Mouse (Mus musculus) heart, embryonic 10.5 days (tissue): ENCODE data around the gene Fam20c. TPM values are rescaled to one million over a fixed set of nuclear protein-coding genes. Genes with fewer than 3 reads are reported as not detected.

Experiments
- DNase-seq: peaks from one replicate; pipeline ENCODE4 v3.0.0-alpha.2; 2017; ENCODE audit warnings: low spot score
- H3K27ac ChIP-seq: fragments of 300-500 bp; sonication (generic); 2 replicates; pipeline ENCODE4 v1.5.1; 2016; ENCODE audit warnings: mild to moderate bottlenecking
- H3K27me3 ChIP-seq: fragments of 300-500 bp; sonication (generic); 2 replicates; pipeline ENCODE4 v1.6.1; 2016; ENCODE audit warnings: mild to moderate bottlenecking; ENCODE audit not compliant: poor library complexity, insufficient read depth, severe bottlenecking
- H3K36me3 ChIP-seq: fragments of 300-500 bp; sonication (generic); 2 replicates; pipeline ENCODE4 v1.6.1; 2016; ENCODE audit warnings: mild to moderate bottlenecking, moderate library complexity
- H3K4me1 ChIP-seq: fragments of 300-500 bp; sonication (generic); 2 replicates; pipeline ENCODE4 v1.6.1; 2016; ENCODE audit warnings: mild to moderate bottlenecking
- H3K4me3 ChIP-seq: fragments of 300-500 bp; sonication (generic); 2 replicates; pipeline ENCODE4 v1.5.1; 2016; ENCODE audit warnings: mild to moderate bottlenecking, moderate library complexity
- H3K9me3 ChIP-seq: fragments of 300-500 bp; sonication (generic); 2 replicates; pipeline ENCODE4 v1.6.1; 2016; ENCODE audit warnings: mild to moderate bottlenecking, moderate library complexity
- WGBS: fragments of 180-500 bp; shearing (Covaris S2); methylation state at CpG from one replicate; pipeline ENCODE4 v1.1.7; 2016; 5-methylcytosine and 5-hydroxymethylcytosine counted together
- polyA plus RNA-seq: library from polyadenylated mRNA; unstranded; fragments of >200 nt; fragmentation: Nextera tagmentation; extraction: Ambion mirVana; gene quantifications from 2 replicates; pipeline ENCODE4 v1.2.1, GENCODE M21; 2016

Gene Fam20c
- polyA plus RNA-seq, 1 experiment from 2014 or later, result 4.9 TPM

DNA sequence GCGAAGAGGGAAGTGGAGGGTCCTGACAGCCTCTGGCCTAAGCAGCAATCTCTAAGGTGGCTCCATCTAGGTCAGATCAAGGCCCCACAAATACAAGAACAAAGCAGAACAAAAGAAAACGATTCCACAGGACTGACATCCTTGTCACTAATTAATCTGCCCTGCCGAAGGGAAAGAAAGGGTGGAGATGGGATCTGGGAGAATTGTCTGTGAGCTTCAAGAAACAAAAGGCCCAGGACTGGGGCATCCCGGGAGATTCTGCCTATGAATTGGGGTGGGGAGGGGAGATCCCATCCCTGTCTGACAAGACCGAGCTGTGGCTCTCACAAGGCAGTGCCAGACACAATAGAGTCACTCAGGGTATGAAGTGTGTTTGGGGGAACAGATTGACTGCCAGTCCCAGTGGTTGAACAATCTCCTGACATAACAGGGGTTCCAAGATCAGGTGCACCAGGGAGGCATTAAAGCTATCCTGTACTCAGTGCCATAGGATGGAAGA is 7.6 kb downstream of the Fam20c start:
- Histone ChIP-seq H3K36me3 (no peaks in the 10 kb centered on the region), H3K27ac (no peak overlapping the region), H3K9me3 (no peaks in the 10 kb centered on the region), H3K4me1 (peaks cover 2% of the 10 kb centered on the region; the same call in 1 of the 2 replicates), H3K27me3 (peaks cover 19% of the 10 kb centered on the region), H3K4me3 (no peak overlapping the region)
- no peak for DNase-seq
- WGBS, result 68% methylated on average over 5 of the region's 5 CpGs

- 64% methylated on average over 4 of the region's 4 CpGs for WGBS
- no peak overlapping the region for H3K27ac ChIP-seq
These were observed 8.0 kb downstream of the Fam20c start for GRCm38 (mm10) chr5:138762361-138762760.

DNA sequence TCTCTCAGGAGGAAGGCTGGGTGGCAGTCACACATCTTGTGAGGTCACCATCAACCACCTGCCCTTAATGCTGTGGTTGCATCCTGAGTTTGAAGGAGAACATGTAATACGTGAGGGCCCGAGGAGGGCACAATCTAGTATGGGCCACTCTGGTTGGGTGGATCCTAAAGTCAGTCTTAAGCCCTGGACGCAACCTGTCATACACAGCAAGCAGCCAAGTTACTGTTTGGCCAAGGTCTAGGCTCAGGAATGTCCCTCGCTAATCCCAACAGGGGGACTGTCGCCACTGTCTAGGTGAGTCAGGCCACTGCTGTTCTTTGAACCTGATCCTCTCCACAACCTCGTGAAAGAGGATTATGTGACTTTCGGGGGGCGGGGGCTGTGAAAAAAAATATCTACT is 10.3 kb downstream of the Fam20c start:
- no peaks in the 10 kb centered on the region for H3K36me3 ChIP-seq
- 73% methylated on average over 8 of the region's 8 CpGs for WGBS
- no peak for DNase-seq
- peaks cover 3% of the 10 kb centered on the region; the same call in 1 of the 2 replicates for H3K27me3 ChIP-seq
- no peak overlapping the region for H3K4me3 ChIP-seq
- no peak overlapping the region for H3K27ac ChIP-seq
- no peaks in the 10 kb centered on the region for H3K9me3 ChIP-seq
- no peaks in the 10 kb centered on the region for H3K4me1 ChIP-seq

More at GRCm38 (mm10) chr5:138762361-138762760, 8.0 kb downstream of the Fam20c start:
- Histone ChIP-seq H3K4me1 (no peaks in the 10 kb centered on the region), H3K36me3 (no peaks in the 10 kb centered on the region), H3K27me3 (peaks cover 14% of the 10 kb centered on the region), H3K9me3 (no peaks in the 10 kb centered on the region), H3K4me3 (no peak overlapping the region)
- DNase-seq, result no peak

GRCm38 (mm10) chr5:138767650-138768049 is 13.3 kb downstream of the Fam20c start:
- H3K4me3 ChIP-seq, result no peak overlapping the region
- no peak for DNase-seq
- H3K27ac ChIP-seq, result no peak overlapping the region
- no peaks in the 10 kb centered on the region for H3K4me1 ChIP-seq
- H3K27me3 ChIP-seq, result no peaks in the 10 kb centered on the region
- H3K36me3 ChIP-seq, result no peaks in the 10 kb centered on the region
- 88% methylated on average over 11 of the region's 11 CpGs for WGBS
- H3K9me3 ChIP-seq, result no peaks in the 10 kb centered on the region

- no peaks in the 10 kb centered on the region for H3K4me1 ChIP-seq
- H3K27me3 ChIP-seq, result no peaks in the 10 kb centered on the region
- WGBS, result 65% methylated on average over 2 of the region's 2 CpGs
- H3K9me3 ChIP-seq, result no peaks in the 10 kb centered on the region
- no peaks in the 10 kb centered on the region for H3K36me3 ChIP-seq
- no peak overlapping the region for H3K4me3 ChIP-seq
- H3K27ac ChIP-seq, result no peak overlapping the region
- no peak for DNase-seq
These were observed 14.4 kb downstream of the Fam20c start for GRCm38 (mm10) chr5:138768704-138769103.

GRCm38 (mm10) chr5:138769126-138769525 is 14.8 kb downstream of the Fam20c start:
- Histone ChIP-seq H3K27ac (no peak overlapping the region), H3K9me3 (no peaks in the 10 kb centered on the region), H3K4me1 (no peaks in the 10 kb centered on the region), H3K4me3 (no peak overlapping the region), H3K36me3 (no peaks in the 10 kb centered on the region), H3K27me3 (no peaks in the 10 kb centered on the region)
- 71% methylated on average over 5 of the region's 5 CpGs for WGBS
- no peak for DNase-seq

GRCm38 (mm10) chr5:138775096-138775495 is 20.8 kb downstream of the Fam20c start:
- 88% methylated on average over 5 of the region's 5 CpGs for WGBS

DNA sequence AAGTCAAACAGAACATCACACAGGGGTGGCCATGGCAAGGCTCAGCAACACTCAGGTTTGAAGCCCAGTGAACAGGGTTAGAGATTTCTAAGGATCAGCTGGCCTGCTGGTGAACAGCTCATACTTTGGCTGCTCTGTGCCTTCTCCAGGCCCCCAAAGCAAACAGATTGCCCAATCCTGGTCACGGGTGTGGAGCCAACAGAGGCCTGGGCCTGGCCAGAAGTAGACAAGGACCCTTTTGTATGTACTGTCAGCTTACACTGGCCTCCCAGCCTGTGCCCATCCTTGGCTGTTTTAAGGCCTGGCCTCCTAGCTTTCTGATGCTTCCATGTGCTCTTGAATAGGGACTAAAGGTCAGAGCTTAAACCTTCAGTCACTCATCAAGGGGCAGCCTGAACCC is 22.0 kb downstream of the Fam20c start:
- Histone ChIP-seq H3K36me3 (no peaks in the 10 kb centered on the region), H3K9me3 (no peaks in the 10 kb centered on the region), H3K27ac (no peak overlapping the region), H3K27me3 (no peaks in the 10 kb centered on the region), H3K4me1 (peaks cover 11% of the 10 kb centered on the region), H3K4me3 (no peak overlapping the region)
- no peak for DNase-seq
- WGBS, result 77% methylated on average over 1 of the region's 1 CpGs

More at GRCm38 (mm10) chr5:138775096-138775495, 20.8 kb downstream of the Fam20c start:
- no peaks in the 10 kb centered on the region for H3K27me3 ChIP-seq
- peaks cover 11% of the 10 kb centered on the region for H3K4me1 ChIP-seq
- DNase-seq, result no peak
- H3K36me3 ChIP-seq, result no peaks in the 10 kb centered on the region
- no peak overlapping the region for H3K4me3 ChIP-seq
- H3K27ac ChIP-seq, result no peak overlapping the region
- no peaks in the 10 kb centered on the region for H3K9me3 ChIP-seq

DNA sequence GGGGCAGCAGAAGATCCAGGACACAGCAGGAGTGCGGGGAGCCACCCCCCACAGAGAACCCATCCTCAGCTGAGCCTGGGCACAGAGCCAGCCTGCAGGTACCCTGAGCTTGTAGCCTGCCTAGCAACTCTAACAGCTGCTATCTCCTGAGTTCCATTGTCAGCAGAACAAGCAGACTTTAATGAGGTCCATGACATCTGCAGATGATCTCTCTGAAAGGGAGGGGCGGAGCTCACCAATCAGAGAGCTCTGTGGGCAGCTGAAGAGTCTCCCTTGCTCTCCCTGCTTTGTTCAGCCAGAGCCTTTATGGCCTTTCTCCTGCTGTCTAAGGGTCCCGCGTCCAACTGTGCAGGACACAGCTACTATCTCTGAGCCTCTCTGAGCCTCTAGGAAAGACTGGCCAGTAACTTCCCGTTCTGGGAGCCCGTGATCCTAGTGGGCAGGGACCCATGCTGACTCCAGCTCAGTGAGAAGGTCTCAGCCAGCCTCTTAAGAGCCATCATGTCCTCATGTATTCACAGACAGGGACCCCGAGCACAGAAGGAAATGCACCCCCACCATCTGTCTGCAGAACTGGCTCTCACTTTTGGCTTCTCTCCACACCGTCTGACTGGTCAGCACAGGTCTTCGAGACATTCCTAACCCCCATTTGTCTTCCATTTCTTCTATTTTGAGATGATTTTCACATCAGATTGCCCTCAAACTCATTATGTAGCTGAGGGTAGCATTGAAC is 24.6 kb downstream of the Fam20c start:
- Histone ChIP-seq H3K9me3 (no peaks in the 10 kb centered on the region), H3K27ac (no peak overlapping the region), H3K36me3 (no peaks in the 10 kb centered on the region), H3K4me1 (peaks cover 21% of the 10 kb centered on the region), H3K27me3 (0 out of 2 replicates have a peak, but pooled peaks cover under 1% of the 10 kb centered on the region), H3K4me3 (no peak overlapping the region)
- WGBS, result 71% methylated on average over 9 of the region's 9 CpGs
- DNase-seq, result no peak

GRCm38 (mm10) chr5:138779655-138780054 is 25.3 kb downstream of the Fam20c start:
- WGBS, result 80% methylated on average over 3 of the region's 3 CpGs
- no peak for DNase-seq
- H3K9me3 ChIP-seq, result no peaks in the 10 kb centered on the region

GRCm38 (mm10) chr5:138782697-138783096 is 28.4 kb downstream of the Fam20c start:
- H3K4me1 ChIP-seq, result peaks cover 18% of the 10 kb centered on the region
- WGBS, result 94% methylated on average over 1 of the region's 1 CpGs
- no peak for DNase-seq

More at GRCm38 (mm10) chr5:138779655-138780054, 25.3 kb downstream of the Fam20c start:
- Histone ChIP-seq H3K4me3 (no peak overlapping the region), H3K27ac (no peak overlapping the region), H3K27me3 (0 out of 2 replicates have a peak, but pooled peaks cover 5% of the 10 kb centered on the region), H3K4me1 (peaks cover 21% of the 10 kb centered on the region), H3K36me3 (no peaks in the 10 kb centered on the region)

GRCm38 (mm10) chr5:138783181-138783580 is 28.9 kb downstream of the Fam20c start:
- H3K27me3 ChIP-seq, result 0 out of 2 replicates have a peak, but pooled peaks cover 9% of the 10 kb centered on the region
- H3K4me1 ChIP-seq, result peaks cover 18% of the 10 kb centered on the region
- H3K9me3 ChIP-seq, result no peaks in the 10 kb centered on the region
- 62% methylated on average over 8 of the region's 8 CpGs for WGBS
- H3K36me3 ChIP-seq, result no peaks in the 10 kb centered on the region
- H3K27ac ChIP-seq, result no peak overlapping the region
- DNase-seq, result no peak
- H3K4me3 ChIP-seq, result no peak overlapping the region

More at GRCm38 (mm10) chr5:138782697-138783096, 28.4 kb downstream of the Fam20c start:
- Histone ChIP-seq H3K36me3 (no peaks in the 10 kb centered on the region), H3K4me3 (no peak overlapping the region), H3K9me3 (no peaks in the 10 kb centered on the region), H3K27ac (no peak overlapping the region), H3K27me3 (0 out of 2 replicates have a peak, but pooled peaks cover 9% of the 10 kb centered on the region)

- H3K27me3 ChIP-seq, result peaks cover 14% of the 10 kb centered on the region; the same call in 1 of the 2 replicates
- H3K36me3 ChIP-seq, result no peaks in the 10 kb centered on the region
- H3K4me3 ChIP-seq, result no peak overlapping the region
- no peaks in the 10 kb centered on the region for H3K9me3 ChIP-seq
- no peak overlapping the region for H3K27ac ChIP-seq
- peaks cover 33% of the 10 kb centered on the region for H3K4me1 ChIP-seq
- WGBS, result 85% methylated on average over 3 of the region's 3 CpGs
- DNase-seq, result no peak
These were observed 31.7 kb downstream of the Fam20c start for GRCm38 (mm10) chr5:138785986-138786515.
